Mouse (Mus musculus): ENCODE data around the gene Cacna1c. TPM values are rescaled to one million over a fixed set of nuclear protein-coding genes. Genes with fewer than 3 reads are reported as not detected.

Cacna1c gene
- polyA plus RNA-seq, 1 experiment: 16.7 TPM

DNA sequence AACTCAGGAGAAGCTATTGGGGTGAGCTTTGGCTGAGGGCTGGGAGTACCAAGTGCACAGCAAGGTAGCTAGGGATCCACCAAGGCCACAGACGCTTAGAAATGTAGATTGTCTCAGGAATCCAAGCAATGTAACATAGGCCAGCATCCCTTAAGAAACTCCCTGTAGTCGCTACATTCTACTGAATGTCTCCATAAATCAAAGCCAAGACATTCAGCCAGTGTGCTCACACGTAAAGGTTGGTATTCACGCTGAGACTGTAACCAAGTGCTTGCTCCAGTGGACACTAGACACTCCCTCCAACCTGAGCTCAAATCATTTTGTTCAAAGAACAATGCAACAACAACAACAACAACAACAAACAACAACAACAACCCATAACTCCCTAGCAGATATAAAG, 368.0 kb downstream of the Cacna1c start:
- Histone ChIP-seq H3K4me3 (replicated peaks; ENCODE audit: insufficient read depth, low read depth, low read length) (no peak overlapping the region), H3K27ac (ENCODE audit: insufficient read depth, low read length) (no peak overlapping the region), H3K4me1 (ENCODE audit: control insufficient read depth, insufficient read depth, low read length) (peaks cover 18% of the 10 kb centered on the region), H3K27me3 (ENCODE audit: control insufficient read depth, insufficient read depth, low read length) (no peaks in the 10 kb centered on the region)
- no peak for TF ChIP-seq POLR2A (IDR thresholded peaks at IDR 0.05; ENCODE audit: borderline replicate concordance, insufficient read depth, low read length)
- no peak for TF ChIP-seq CTCF (IDR thresholded peaks at IDR 0.05; ENCODE audit: borderline replicate concordance, insufficient read depth, low read depth, low read length)
- DNase-seq: no peak
- 84% methylated on average over 4 of the region's 4 CpGs for WGBS

DNA sequence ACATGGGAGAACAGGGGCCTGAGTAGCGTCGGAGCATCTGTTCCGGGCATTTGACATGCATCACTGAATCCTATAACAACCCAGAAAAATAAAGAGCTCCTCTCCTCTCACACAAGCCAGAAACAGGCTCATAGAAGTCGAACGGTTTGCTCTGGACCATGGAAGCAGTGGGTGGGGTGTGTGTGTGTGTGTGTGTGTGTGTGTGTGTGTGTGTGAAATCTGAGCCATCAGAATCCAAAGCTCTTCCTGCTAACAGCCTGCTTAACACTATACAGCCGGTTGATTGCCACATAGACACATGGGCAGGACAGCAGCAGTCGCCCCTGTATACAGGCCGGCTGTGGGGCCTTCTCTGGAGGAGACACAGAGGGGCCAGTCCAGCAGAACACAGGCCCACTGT, 368.7 kb downstream of the Cacna1c start:
- peak in 1 of 2 experiments; percentile 34 for DNase-seq
- Histone ChIP-seq H3K4me1 (ENCODE audit: control insufficient read depth, insufficient read depth, low read length) (peaks cover 18% of the 10 kb centered on the region), H3K27me3 (ENCODE audit: control insufficient read depth, insufficient read depth, low read length) (no peaks in the 10 kb centered on the region), H3K4me3 (replicated peaks; ENCODE audit: insufficient read depth, low read depth, low read length) (no peak overlapping the region), H3K27ac (ENCODE audit: insufficient read depth, low read length) (peak overlapping the region; percentile 61; the same call in 1 of the 2 replicates)
- 14% methylated on average over 8 of the region's 8 CpGs for WGBS
- TF ChIP-seq POLR2A (IDR thresholded peaks at IDR 0.05; ENCODE audit: borderline replicate concordance, insufficient read depth, low read length): no peak
- no peak for TF ChIP-seq CTCF (IDR thresholded peaks at IDR 0.05; ENCODE audit: borderline replicate concordance, insufficient read depth, low read depth, low read length)

DNA sequence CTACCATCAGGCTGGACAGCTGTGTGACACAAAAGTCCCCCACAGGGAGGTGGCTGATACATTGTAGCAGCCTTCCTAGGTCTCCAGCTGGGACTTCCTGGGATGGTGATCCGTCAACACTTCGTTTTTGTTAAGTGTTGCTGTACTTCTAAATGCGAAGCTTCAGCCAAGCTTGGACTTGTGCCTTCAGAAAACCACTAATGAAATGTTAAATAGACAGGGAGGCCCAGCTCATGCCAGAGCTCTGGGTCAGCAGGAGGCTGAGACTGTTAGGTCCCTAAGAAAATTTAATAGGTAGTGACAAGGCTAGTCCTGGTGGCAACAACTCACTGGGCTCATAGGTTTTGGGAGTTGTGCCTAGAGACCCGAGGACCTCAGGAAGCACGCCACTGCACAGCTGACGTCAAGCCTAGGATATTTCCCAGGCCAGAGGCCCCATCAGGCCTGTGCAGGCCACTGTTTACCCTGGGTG, 370.8 kb downstream of the Cacna1c start:
- H3K27me3 ChIP-seq (ENCODE audit: control insufficient read depth, insufficient read depth, low read length): no peaks in the 10 kb centered on the region
- DNase-seq: no peak
- no peak for TF ChIP-seq CTCF (IDR thresholded peaks at IDR 0.05; ENCODE audit: borderline replicate concordance, insufficient read depth, low read depth, low read length)
- no peak for TF ChIP-seq POLR2A (IDR thresholded peaks at IDR 0.05; ENCODE audit: borderline replicate concordance, insufficient read depth, low read length)
- peaks cover 35% of the 10 kb centered on the region for H3K4me1 ChIP-seq (ENCODE audit: control insufficient read depth, insufficient read depth, low read length)
- no peak overlapping the region for H3K27ac ChIP-seq (ENCODE audit: insufficient read depth, low read length)
- H3K4me3 ChIP-seq (replicated peaks; ENCODE audit: insufficient read depth, low read depth, low read length): no peak overlapping the region
- WGBS: 39% methylated on average over 6 of the region's 6 CpGs

DNA sequence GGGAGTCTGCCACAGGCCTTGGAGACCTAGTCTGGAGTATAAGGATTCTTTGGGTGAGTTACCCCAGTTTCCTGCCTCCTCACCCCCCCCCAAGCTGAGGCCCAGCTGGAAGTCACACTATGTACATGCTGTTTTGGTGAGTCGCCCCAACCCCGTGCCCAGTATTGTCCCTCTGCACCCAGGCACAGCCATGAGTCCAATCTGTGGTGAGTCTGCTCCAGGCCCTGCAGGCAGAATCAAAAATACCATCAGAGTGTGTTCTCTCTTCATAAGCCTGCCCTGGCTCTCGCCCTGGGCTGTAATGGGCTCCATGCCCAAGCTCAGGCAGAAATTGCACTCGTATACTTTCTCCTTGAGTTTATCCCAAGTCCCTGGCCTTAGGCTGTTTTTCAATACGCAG, 374.7 kb downstream of the Cacna1c start:
- Histone ChIP-seq H3K27ac (ENCODE audit: insufficient read depth, low read length) (peak overlapping the region; percentile 79), H3K27me3 (ENCODE audit: control insufficient read depth, insufficient read depth, low read length) (no peaks in the 10 kb centered on the region), H3K4me1 (ENCODE audit: control insufficient read depth, insufficient read depth, low read length) (peaks cover 48% of the 10 kb centered on the region), H3K4me3 (replicated peaks; ENCODE audit: insufficient read depth, low read depth, low read length) (no peak overlapping the region)
- TF ChIP-seq POLR2A (IDR thresholded peaks at IDR 0.05; ENCODE audit: borderline replicate concordance, insufficient read depth, low read length) (no peak), CTCF (IDR thresholded peaks at IDR 0.05; ENCODE audit: borderline replicate concordance, insufficient read depth, low read depth, low read length) (no peak)
- peak; percentile 68 to 77 for DNase-seq
- 16% methylated on average over 5 of the region's 5 CpGs for WGBS

DNA sequence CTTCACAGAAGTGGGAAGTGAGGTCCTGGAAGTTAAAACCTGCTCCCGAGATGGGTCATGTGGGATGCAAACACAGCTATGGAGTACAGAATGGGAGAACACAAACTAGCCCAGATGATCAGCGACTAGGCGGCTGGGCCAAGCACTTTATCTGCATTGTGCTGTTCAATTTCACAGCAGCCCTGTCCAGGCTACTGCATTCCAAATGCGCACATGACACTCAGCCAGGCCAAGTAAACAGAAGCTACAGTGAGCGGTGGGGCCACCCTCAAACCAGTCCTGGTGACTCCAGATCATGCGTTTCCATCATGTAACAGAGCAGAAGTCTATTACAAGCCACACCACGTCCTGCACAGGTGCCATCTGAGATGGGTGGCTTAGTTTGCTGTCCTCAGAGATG, 376.6 kb downstream of the Cacna1c start:
- 59% methylated on average over 7 of the region's 7 CpGs for WGBS
- no peak overlapping the region for H3K4me3 ChIP-seq (replicated peaks; ENCODE audit: insufficient read depth, low read depth, low read length)
- no peaks in the 10 kb centered on the region for H3K27me3 ChIP-seq (ENCODE audit: control insufficient read depth, insufficient read depth, low read length)
- no peak overlapping the region for H3K27ac ChIP-seq (ENCODE audit: insufficient read depth, low read length)
- peak in 1 of 2 experiments; percentile 33 for DNase-seq
- peaks cover 44% of the 10 kb centered on the region for H3K4me1 ChIP-seq (ENCODE audit: control insufficient read depth, insufficient read depth, low read length)
- TF ChIP-seq CTCF (IDR thresholded peaks at IDR 0.05; ENCODE audit: borderline replicate concordance, insufficient read depth, low read depth, low read length) (no peak), POLR2A (IDR thresholded peaks at IDR 0.05; ENCODE audit: borderline replicate concordance, insufficient read depth, low read length) (no peak)

DNA sequence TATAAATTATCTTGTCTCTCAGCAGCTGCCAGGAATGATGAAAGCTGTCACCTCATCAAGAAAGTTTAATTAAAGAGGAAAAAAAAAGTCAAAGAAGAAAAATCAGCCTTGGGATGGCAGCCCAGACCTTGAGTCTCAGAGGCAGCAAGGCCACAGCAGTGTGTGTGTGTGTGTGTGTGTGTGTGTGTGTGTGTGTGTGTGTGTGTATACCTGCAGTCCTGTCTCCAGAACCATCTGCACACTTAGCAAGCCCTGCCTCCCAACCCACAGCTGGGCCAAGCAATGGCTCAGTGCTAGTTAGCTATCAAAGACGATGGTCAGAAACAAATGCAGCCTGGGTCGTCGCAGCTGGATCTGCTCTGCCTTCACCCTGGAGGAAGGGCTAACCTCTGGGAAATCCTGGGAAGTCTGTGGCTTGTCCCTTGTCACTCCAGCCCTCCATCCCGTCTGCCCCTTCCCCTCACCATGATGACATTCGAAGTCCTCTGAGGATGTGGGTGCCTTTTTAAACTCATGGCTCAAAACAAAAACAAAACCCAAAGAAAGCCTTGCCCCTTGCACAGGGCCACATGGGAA, 378.2 kb downstream of the Cacna1c start:
- H3K27ac ChIP-seq (ENCODE audit: insufficient read depth, low read length): no peak overlapping the region
- peaks cover 44% of the 10 kb centered on the region for H3K4me1 ChIP-seq (ENCODE audit: control insufficient read depth, insufficient read depth, low read length)
- TF ChIP-seq CTCF (IDR thresholded peaks at IDR 0.05; ENCODE audit: borderline replicate concordance, insufficient read depth, low read depth, low read length) (no peak), POLR2A (IDR thresholded peaks at IDR 0.05; ENCODE audit: borderline replicate concordance, insufficient read depth, low read length) (no peak)
- no peak overlapping the region for H3K4me3 ChIP-seq (replicated peaks; ENCODE audit: insufficient read depth, low read depth, low read length)
- no peak for DNase-seq
- no peaks in the 10 kb centered on the region for H3K27me3 ChIP-seq (ENCODE audit: control insufficient read depth, insufficient read depth, low read length)
- whole genome bisulfite sequencing: 85% methylated on average over 5 of the region's 5 CpGs

DNA sequence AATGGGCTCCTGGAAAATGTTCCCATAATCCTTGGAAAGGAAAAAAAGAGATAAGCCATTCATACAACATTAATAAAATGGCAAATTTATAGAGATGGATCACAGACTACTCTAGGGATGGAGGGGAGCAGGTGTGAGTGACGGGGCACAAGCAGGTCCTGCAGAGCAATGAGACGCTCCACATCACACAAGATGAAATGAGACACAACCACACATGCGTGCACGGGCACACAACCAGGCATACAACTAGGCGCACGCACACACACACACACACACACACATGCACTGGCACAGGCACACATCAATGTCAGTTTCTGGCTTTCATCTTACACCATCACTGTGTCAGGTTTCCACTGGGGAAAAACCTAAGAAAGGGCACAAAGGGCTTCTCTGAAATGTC, 380.0 kb downstream of the Cacna1c start:
- no peak overlapping the region for H3K27ac ChIP-seq (ENCODE audit: insufficient read depth, low read length)
- no peak overlapping the region for H3K4me3 ChIP-seq (replicated peaks; ENCODE audit: insufficient read depth, low read depth, low read length)
- TF ChIP-seq CTCF (IDR thresholded peaks at IDR 0.05; ENCODE audit: borderline replicate concordance, insufficient read depth, low read depth, low read length): no peak
- no peak for TF ChIP-seq POLR2A (IDR thresholded peaks at IDR 0.05; ENCODE audit: borderline replicate concordance, insufficient read depth, low read length)
- DNase-seq: no peak
- peaks cover 42% of the 10 kb centered on the region for H3K4me1 ChIP-seq (ENCODE audit: control insufficient read depth, insufficient read depth, low read length)
- 77% methylated on average over 6 of the region's 6 CpGs for WGBS
- no peaks in the 10 kb centered on the region for H3K27me3 ChIP-seq (ENCODE audit: control insufficient read depth, insufficient read depth, low read length)

DNA sequence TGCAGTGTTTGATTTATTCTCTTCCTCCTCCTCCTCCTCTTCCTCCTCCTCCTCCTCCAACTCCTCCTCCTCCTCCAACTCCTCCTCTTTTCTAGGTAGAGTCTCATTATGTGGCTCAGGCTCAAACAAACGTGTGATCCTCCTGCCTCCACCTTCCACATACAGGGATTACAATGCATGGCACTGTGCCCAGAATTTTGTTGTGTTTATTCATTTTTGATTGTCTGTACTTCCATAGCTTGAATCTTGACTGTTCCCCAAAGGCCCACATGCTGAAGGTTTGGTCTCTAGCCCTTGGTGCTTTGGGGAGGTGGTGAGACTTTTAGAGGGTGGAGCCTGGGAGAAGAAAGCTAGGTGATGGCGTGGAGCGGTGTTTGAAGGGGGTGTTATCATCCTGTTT, 383.7 kb downstream of the Cacna1c start:
- H3K27ac ChIP-seq (ENCODE audit: insufficient read depth, low read length): no peak overlapping the region
- H3K4me1 ChIP-seq (ENCODE audit: control insufficient read depth, insufficient read depth, low read length): peaks cover 32% of the 10 kb centered on the region
- TF ChIP-seq POLR2A (IDR thresholded peaks at IDR 0.05; ENCODE audit: borderline replicate concordance, insufficient read depth, low read length) (no peak), CTCF (IDR thresholded peaks at IDR 0.05; ENCODE audit: borderline replicate concordance, insufficient read depth, low read depth, low read length) (no peak)
- no peak overlapping the region for H3K4me3 ChIP-seq (replicated peaks; ENCODE audit: insufficient read depth, low read depth, low read length)
- no peak for DNase-seq
- WGBS: 83% methylated on average over 3 of the region's 3 CpGs
- no peaks in the 10 kb centered on the region for H3K27me3 ChIP-seq (ENCODE audit: control insufficient read depth, insufficient read depth, low read length)
